Mouse (Mus musculus): ENCODE data around the gene Inafm2.

- TF ChIP-seq CTCF (IDR thresholded peaks at IDR 0.05; ENCODE audit: borderline replicate concordance, extremely low read depth, insufficient read depth, insufficient read length), result no peak
- TF ChIP-seq POLR2A (IDR thresholded peaks at IDR 0.05; ENCODE audit: borderline replicate concordance, extremely low read depth, insufficient read depth, insufficient read length, poor library complexity, severe bottlenecking), result no peak
Measured at GRCm38 (mm10) chr2:118751896-118752791, 6.6 kb downstream of the Inafm2 start.

All from brain, embryonic 14.5 days (tissue).